Mouse (Mus musculus) granulocyte monocyte progenitor cell, adult 5-6 weeks (primary cell): ENCODE measurements around the gene Cck. TPM values are rescaled to one million over a fixed set of nuclear protein-coding genes. Genes with fewer than 3 reads are reported as not detected.

Experiments used
- ATAC-seq: replicated peaks from 2 replicates; pipeline ENCODE4 v1.8.0; 2016; ENCODE audit warnings: mild to moderate bottlenecking, moderate TSS enrichment, inconsistent platforms; ENCODE audit not compliant: poor library complexity, severe bottlenecking
- total RNA-seq, 2 experiments: library from RNA; stranded (forward) in 1 of 2; stranded (reverse) in 1 of 2; fragments of 200-712, 200-1000 nt in 1 of 2; fragments of >200 nt in 1 of 2; fragmentation: Nextera tagmentation in 1 of 2; gene quantifications; 2 replicates each; pipeline ENCODE4 v1.2.3; 2014 to 2017

Gene Cck
- total RNA-seq (2014; fragmentation: Nextera tagmentation) = not detected in 2 replicates
- not detected in 2 replicates for total RNA-seq (2017)

DNA sequence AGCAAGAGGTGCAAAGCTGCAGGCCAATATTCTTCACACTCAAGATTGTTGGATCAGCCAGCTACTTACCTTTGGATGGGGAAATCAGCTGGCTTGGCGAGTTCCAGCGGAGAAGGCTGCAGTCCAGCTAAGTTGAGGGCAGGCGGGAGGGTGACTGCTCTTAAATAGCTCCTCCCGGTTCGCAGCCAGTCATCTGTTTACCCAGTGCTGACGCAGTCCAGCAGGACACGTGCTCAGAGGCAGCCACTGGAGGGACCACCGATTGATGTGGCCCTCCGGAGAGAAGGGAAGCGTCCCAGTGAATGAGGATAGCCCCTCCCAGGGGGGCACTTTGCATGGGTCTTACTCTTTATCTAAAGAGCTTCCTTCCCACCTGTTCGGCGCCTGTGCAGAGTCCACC, at the start of gene Cck:
TSS of gene Cck (minus strand) at position 166 of the 400 bp plus-strand sequence.
- no peak for ATAC-seq

DNA sequence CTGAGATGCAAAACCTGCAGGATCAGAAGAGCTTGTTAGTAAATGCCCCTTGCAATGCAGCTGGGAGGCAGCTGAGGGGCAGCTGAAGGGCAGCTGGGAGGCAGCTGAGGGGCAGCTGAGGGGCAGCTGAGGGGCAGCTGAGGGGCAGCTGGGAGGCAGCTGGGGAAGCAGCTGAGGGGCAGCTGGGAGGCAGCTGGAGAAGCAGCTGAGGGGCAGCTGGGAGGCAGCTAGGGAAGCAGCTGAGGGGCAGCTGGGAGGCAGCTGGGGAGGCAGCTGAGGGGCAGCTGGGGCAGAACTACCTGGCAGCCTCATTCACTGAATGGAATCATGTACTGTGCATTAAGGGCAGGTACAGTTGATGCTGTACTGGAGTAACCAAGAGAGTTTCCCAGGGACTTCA, 46.0 kb upstream of the Cck start:
- ATAC-seq = no peak

DNA sequence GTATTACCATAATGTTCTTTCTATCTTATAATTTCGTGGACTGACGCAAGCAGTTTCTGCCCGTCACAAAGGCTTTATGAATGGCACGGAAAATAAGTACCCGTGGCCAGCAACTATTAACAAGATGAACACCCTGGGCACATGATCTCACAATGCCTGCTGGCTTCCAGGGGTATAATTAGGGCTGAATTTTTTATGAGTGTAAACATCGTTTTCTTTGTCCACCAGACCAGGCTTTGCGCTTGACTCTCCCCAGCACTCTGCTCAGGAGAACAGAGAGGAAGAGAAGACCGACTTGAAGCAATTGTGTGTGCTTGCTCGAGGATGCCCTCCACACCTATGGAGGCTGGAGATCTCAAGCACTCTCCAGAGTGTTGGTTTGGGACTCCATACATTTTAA, 37.1 kb upstream of the Cck start:
- no peak for ATAC-seq

DNA sequence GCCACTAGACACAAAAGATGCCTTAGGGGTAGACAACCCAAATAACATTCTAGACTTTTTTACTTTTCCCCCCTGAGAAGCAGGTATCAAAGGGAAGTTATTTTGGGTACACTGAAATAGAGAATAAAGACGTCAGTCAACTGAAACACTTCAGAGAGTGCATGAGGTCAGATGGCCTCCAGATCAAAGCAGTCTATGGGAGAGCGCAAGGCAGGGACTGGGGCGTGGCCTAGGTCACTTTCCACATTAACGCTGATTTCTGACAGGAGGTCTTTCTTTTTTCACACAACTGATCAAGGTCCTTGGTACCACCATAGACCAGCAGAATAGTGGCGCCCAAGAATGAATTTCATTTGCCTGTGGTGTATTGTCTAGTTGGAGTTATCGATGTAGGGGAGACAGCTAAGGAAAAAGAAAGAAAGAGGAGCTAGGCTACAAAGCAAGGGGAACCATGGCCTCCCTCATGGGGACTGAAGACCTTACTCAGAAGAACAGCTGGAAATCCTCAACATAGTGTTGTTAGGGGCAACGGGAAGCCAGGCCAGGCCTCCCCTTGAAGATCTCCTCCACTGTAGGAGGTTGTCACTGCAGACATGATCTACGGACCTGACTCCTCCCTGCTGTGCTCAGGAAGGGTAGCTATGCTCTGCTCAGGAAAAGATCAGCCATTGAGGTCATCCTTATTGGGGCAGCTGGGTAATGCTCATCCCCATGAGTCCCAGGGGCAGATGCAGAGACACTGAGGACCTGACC, 33.3 kb upstream of the Cck start:
- ATAC-seq = no peak

DNA sequence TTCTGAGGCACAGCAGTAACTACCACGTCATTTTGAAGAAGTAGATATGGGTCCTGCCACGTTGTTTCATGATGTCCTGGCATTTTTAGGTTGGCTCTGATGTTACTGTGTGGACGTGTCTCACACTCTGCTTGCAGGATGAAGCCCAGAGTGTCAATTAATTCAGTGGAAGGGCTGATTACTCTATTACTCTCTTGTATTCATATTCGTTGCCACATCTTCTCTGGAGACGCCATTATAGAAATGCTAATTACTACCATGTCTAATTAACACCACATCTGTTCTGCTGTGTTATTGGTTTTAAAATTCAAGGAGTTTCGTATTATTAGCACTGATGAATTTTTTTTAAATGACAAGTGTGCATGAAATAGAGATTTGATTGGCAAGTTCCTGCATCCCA, 30.7 kb upstream of the Cck start:
- no peak for ATAC-seq

DNA sequence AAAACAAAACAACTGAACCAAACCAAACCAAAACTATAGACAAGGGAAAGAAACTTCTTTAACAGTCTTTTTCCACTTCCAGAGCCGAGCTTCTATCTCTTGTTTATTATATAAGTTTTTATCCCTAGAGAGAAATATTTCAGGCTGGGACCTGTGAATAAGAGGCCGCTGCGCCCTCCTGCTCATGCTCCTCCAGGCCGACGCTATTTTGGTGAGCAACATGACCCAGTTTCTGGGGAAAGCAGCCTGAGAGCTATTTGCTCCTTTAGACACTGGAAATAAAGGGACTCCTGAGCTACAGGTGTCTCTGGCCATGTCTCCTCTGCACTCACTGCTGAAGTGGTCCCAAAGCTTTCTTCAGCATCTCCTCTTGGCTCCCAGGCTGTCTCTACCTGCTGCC, 24.6 kb upstream of the Cck start:
- no peak for ATAC-seq

DNA sequence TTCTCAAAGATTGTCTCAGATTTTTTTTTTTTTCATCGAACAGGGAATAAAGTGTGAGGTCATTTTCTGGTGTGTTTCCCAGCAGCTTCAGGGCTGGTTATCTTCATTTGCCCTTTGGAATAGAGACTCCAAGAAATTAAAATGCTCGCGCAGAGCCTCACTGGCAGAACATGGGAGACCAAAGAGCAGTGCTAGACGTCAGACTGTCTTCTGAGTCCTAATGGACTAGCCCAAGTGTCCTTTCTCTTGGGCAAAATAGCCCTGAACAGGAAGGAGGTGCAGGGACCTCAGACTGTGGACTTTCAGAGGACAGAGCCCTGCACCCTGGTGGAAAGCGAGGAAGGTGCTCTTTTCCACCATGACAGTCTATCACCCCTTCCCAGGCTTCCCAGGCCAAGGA, 19.0 kb upstream of the Cck start:
- no peak for ATAC-seq

DNA sequence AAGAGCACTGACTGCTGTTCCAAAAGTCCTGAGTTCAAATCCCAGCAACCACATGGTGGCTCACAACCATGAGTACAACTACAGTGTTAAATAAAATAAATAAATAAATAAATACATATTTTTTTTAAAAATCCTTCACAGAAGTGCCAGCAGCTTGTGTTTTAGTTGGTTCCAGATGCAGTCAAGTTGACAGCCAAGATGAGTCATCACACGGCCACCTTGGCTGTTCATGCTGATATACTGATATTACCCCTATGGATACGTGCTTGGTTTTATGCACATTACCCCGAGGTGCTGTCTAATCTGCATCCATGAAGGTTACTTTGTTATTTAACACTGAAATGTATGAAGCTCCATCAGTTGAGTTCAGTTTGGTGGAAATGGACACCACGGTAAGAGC, 16.4 kb upstream of the Cck start:
- no peak for ATAC-seq

DNA sequence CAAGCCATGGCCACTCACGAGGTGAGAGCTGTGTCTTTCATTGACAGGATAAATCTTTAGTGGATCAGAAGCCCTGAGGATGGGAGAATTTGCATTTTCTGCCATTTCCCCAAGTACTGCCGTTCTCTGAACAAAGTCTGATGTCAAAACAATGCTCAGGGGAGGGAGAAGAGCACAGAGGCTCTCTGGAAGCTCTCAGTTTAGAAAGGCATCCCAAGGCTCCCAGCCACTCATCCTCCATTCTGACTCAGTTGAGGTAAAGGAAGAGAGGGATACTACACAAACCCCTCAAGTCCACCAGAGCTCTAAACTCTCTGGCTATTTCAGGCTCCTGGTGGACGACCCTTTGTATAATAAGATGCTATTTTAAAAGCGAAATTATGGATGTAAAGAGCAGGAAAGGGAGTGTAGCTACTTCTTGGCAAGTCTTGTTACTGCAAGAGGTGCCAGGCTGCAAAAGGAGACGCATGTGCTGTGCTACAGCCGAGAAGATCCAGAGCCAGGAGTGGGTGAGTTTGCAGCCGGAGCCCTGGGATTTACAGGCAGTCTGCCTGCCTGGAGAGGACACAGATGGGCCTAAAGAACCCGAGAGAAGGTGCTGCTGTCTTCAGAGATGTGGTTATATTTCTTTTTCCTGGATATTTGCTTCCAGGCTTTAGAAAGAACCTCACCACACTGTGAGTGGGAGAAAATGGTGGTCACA, 11.1 kb upstream of the Cck start:
- ATAC-seq = no peak

DNA sequence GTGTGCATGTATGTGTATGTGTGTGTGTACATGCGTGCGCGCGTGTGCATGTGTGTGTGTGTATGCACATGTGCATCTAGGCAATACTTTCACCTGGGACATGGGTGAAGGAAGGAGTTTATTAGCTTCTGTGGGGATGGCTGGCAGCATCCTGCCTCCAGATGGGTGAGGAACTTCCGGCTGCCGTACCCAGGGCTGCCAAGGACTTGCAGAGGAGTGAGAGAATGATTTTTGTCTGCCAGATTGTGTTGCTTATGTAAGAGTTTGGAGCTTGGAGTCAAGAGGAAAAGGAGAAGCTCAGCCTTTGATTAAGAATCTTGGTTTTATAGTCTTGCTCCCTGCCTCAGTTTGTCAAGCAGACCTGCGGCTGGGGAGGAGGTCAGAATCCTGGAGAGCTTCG, 9.9 kb upstream of the Cck start:
- ATAC-seq = no peak

DNA sequence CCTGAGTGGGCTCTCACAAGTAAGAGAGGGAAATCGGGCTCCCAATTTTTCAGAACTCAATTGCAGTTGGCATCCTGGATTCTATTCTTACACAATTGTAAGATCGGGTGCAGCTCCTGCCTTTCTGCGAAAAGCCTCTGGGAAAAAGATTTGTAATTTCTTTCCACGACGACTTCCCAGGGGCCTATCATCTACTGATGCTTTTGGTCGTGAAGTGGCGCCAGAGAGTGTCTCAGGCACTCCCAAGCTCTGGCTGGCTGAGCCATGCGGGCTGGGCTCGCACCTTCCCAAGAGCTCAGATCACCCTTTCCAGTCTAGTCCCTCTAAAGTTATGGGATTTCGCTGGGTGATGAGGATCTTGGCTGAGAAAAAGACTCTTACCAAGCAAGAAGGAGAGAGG, 608 bp upstream of the Cck start:
- no peak for ATAC-seq

DNA sequence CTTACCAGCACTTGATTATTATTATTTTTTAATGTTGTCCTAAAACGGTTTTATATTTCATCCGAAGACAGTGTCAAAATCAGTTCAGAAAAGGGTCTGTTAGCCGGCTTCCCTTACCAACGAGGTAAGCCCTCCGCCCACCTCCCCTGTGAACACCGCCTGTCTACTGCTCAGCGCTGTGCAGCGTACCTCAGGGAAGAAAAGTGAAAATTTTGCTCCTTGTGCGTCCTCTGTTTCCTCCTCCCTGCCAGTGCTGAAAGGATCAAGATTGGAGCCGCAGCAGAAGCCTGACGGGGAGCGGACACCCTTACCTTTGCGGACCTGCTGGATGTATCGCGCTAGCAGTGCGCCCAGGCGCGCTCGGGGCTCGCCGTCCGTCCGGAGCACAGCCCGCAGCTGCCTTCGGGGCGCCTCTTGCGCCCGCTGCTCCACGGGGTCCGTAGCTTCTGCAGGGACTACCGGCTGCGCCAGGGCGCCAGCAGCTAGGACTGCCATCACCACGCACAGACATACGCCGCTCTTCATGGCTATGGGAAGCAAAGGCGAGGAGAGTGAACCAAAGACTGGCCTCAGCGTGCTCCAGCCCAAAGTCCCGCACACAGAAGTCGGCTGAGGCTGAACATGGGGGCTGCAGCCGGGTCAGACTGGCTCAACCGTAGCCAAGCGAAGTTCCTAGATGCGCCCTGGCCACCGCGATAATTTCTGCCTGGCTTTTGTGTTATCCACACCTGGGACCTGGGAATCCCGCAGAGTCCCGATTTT, 1.3 kb downstream of the Cck start:
- no peak for ATAC-seq

DNA sequence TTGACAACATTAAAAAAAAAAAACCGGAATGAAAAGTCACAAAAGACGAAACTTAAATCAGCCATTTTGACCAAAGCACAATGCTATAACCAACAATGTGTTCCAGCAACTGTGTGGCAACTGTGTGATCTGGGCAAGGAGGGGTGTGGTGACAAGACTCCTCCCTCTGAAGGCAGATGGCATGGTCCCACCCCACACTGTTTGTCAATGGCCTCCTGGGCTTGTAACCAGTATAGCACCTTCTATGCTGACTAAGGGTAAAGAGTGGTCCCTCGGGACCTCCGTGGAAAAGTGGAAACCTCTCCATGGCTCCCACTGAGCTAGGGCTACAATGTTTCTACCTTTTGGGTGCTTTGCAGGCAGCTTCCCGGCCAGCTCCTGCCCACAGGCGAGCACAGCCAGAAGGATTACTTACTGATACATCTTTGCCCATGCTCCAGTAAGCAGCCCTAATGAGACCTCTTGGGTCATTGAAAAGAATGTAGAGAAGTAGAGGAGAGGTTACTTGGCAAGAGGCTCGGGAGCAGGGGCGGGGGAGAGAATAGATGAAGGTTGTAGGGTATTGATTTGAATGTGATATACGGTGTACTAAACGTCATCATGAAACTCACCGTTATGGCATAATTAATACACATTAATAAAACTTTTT, 3.8 kb downstream of the Cck start:
- ATAC-seq = no peak

DNA sequence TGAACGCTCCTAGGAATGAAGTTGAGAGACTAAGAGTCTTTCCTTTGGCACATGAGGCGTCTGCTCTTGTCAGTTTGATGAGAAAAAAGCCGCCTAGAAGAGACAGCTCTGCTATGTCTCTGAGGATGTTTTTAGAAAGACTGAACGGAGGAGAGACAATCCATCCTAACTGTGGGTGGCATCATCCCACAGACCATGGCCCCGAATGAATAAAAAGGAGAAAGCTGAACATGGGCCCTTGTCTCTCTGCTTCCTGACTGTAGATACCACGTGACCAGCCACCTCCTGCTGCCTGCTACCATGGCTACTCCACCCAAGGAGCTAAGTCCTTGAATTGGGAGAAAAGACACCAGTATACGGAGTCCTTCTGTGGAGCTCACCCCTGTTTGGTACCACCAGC, 8.3 kb downstream of the Cck start:
- ATAC-seq = no peak

DNA sequence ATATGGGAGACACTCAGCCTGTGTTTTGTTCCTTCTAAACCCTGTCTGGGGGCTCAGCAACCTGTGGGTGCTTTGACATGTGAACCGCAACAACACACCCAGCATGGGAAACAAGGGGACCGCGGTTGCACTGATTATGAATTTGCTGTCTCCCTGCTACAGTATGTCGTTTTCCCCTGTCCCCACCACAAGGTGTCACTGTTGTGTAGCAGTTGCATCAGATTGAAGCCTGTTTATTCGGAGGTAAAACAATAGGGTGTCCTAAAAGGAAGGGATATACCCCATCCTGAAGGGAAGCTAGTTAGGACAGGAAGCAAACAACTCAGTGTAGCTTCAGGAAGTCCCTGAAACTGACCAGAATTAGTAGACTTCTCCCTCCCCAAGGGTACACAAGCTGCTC, 16.0 kb downstream of the Cck start:
- ATAC-seq = peak; percentile 69

DNA sequence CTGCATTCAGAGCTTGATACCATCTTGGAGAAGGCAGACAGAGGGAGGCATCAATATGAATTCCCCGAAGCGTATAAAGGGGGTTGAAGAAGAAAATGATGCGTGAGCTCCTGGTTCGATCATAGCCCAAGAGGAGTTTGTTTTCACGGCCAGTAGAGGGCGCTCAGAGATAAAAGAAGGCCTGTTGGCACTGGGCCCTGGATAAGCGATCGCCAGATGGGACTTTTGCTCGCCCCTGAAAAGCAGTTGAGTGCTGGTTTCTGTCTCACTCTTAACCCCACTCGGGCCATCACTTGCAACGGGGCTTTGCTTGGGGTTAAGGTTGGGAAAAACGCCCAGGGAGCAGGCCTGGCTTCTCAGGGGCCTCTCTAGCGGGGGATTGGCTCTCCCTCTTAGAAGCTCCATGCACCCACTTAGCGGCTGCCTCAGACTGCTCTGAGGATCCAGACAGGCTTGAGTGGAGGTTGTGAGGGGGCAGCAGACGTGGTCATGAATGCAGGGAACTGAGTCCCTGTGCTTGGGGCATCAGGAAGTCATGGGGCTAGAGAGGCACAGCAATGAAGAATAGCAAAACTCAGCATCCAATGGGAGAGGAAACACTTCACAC, 18.1 kb downstream of the Cck start:
- ATAC-seq = peak; percentile 39

DNA sequence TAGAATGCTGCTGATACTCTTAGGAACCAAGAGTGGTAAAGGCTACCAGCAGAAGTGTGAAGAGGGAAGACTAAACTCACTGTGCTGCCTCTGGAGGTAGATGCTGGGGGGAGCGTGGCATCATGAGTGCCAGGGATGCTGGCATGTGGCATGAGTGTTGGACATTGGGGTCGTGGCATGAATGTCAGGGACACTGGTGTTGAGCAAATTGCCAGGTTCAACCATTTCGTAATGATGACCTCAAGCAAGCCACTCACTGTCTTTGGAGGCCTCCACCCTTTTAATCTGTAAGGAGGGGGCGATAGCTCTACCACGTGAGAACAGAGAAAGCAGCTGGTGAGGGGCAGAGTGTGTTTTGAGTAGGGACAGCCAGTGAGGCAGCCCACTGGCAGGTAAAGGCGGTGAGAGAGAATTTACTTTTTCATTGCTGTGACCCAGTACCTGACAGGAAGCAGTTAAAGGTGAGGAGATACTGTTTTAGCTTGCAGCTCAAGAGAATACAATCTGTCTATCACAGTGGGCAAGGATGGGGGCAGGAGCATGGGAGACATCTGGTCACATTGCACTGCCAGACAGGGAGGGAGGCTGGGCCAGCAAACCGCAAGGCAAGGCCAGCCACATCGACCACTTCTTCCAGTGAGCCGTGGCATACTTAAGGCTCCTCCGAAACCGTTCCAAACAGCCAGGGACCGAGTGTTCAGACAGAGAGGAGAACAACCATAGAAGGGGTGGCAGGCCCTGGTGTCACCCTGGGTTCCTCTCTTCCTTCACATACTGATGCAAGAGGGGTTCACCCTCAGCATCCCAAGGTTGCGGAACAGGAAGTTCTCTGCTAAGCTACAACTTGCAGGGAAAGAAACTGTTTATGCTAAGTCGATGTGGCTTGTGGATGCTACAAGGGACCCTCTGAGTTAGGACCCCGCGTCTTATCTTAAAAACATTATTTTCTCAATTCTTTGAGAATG, 19.7 kb downstream of the Cck start:
- ATAC-seq = peak; percentile 61

DNA sequence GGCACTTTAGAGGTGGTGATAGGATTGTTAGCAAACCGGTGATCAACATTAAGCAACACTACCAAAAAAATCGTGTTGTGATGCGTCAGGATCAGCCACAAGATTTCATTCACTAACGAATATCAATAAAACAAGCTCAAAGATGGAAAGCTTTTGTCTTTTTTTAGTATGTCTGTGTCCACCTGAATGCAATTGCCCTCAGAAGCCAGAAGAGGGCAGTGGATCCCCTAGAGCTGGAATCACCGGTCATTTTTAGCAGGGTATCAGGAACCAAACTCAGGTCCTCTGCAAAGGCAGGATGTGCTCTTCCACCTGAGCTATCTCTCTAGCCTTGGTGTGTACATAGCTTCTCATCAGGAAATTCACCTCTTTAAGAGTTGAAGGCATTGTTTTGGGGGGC, 20.7 kb downstream of the Cck start:
- ATAC-seq = no peak

DNA sequence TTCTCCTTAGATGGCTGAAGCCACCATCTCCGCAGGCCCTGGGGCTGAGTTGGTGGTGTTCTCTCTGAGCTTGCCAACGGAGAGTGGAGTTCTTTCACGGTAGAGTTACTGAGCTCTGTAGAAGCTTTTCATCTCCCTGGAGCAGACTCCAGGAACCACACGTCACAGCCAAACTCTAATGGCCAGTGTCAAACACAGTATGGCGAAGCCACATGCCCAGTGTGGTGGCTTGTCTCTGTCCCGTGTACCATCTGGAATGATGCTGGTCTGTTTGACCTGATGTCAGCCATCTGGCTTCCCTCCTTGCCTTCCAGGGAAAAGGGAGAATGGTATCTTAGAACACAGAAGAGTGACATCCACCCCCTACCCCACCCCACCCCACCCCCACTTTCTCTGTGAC, 25.8 kb downstream of the Cck start:
- ATAC-seq = no peak
